Mouse (Mus musculus) left cerebral cortex, postnatal 10 days (tissue): ENCODE measurements at regions not wholly inside any gene's neighbourhood (a gene's known extent, or its start where the extent isn't known, plus 50 kb on each side); places are given as distances from the start of the nearest gene placed in this dataset.

Source experiments
- DNase-seq, 2 experiments: peaks; one replicate each; pipeline ENCODE4 v3.0.0; 2021 to 2022; ENCODE audit warnings: low spot score in 2 of 2, mixed read lengths in 1 of 2; ENCODE audit errors: extremely low spot score in 1 of 2
- intact Hi-C: fragments of 180-260 bp; cut with DNase I; formaldehyde crosslinking; loops from one replicate; pipeline ENCODE4 v1.15.1; 2025

DNA sequence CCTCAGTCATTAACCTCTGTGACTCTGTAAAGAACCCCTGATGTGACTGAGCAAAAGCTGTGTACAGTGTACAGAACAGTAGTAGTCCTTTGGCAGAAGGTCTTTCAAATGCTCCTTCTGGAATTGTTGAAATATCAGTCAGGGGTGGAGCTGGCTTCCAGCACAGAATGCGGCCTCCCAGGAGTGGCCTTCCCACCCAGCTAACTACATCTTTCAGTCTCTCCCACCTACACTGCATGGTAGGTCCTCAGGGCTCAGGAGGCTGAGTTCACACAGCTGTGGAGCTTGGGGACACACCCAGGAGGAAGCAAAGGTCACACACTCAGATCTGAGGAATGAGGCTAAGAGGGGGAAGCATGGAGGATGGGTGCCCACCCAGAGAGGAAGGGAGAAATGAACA, 495.3 kb downstream of the Ccdc171 start:
- no peak for DNase-seq
- intact Hi-C loops: no loop called here

DNA sequence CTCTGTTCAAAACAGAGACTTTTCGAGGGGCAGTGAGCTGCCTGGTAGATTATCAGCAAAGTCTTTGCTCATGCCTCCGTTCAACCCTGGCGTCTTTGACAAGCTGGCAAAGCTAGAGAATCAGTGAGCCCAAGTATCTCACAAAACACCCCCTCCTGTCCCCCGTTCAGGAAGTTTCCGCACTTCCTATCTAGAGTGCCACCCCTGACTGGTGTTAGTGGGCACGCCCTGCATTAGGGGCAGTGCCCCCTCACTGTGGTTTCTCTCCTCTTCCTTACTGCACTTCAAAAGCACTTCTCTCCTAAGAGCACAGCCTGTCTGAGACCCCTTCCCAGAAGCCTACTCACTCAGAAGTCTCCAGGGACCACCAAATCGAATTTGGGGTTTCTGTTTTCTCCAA, 497.0 kb downstream of the Ccdc171 start:
- DNase-seq: no peak
- intact Hi-C loops: no loop called here

DNA sequence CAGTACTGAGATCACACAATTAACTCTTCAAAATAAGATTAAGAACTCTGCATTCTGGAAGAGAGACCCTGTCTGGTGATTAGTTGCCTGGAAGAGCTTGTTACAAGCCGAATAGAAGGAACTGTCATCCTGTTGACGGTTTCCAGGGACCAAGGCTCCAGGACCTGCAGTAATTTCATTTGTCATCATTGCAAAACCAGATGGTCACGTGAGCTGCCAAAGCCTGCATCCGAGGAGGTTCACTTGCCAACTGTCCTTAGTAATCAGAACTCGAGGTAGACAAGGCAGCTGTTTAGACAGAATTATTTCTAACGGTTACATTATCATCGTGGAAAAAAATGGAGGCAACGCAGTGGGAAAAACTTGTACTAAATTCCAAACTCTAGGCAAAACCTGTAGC, 500.8 kb downstream of the Ccdc171 start:
- intact Hi-C loops: no loop called here
- no peak for DNase-seq

DNA sequence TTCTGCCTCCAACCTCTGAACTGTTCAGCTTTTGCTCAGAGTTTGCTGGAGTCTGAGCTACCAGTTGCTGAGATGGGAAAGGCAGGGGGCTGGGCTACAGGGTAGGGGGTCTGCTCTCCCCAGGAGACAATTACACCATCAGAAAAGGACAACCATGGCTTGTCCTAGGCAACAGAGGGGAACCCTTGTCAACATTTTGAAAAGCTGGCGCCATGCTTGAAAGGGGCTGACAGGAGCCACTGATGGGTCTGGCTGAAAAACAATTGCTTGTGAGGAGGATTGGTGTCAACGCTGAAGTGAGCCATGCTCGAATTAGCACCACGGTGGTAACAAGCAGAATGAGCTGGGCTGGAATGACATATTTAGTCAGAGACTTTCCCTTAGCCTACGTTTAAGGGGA, 502.8 kb downstream of the Ccdc171 start:
- intact Hi-C loops: no loop called here
- no peak for DNase-seq

DNA sequence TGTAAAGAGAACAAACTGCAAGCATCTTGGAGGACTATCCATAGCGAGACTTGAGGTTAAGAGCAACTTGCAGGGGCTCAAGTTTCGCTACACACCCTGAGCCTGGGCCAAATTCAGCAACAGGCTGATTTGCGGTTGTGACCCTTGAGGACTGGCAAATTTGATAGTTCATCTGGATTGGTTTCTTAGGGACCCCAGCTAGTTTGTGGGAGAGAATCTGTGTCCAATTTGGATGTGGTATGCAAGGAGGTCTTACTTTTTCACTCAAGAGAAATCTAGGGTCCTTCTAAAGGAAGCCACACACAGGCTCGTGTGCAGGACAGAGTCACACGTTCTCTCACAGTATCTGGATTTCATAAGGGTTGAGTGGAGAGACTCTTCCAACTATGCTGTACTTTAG, 505.6 kb downstream of the Ccdc171 start:
- intact Hi-C loops: no loop called here
- DNase-seq: no peak

DNA sequence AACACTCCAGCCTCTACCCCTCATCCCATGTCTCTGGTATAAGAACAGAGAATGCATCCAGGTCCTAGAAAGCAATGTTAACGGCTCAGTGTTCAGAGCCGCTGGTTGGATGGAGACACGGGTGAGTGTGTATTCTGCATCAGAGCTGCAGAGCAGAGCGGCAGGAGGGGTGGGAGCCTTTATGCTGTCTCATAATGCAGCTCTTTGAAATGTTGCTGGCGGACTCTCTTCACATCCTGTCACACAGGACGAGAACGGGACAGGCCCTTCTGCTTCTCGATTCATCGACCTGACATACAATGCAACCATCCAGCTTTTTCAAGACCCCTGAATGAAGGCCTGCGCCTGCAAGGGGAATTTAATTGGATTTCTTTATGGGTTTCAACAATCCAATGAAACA, 507.2 kb downstream of the Ccdc171 start:
- DNase-seq: no peak
- intact Hi-C loops: no loop called here

DNA sequence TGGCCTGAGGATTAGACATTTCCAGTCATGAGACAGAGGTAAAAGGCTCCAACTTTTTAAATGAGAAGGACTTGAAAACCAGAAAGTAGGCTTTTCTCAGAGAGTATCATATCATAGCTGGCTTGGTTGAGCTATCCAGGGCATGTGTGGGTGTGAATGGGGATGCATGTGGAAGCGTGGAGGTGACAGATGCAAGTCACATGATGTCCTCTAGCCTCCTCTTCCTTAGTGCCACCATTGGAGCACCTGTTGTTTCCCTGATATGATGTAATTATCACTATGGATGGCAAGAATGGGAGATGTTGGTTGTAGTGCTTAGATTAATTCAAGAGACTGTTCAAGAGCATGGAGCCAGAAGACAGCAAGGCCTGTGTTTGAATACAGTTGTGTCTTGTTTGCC, 510.0 kb downstream of the Ccdc171 start:
- DNase-seq: no peak

DNA sequence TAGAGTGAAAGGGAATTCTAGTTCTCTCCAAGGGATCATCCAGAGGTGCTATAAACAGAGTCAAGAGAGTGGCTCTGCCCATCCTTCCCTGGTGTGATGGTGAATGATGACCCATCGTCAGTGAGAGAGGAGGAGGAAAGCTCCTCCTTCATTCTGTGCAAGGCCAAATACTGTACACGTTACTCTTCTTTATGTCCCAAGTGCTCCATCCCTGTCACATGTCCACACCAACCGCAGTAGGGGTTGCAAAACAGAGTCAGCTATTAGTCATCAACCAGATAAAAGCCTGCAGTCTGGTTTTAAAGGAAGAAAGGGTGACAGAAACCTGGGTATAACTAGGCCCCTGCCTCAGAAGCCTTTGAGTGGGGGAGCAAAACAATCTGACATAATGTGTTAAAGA, 512.2 kb downstream of the Ccdc171 start:
- no peak for DNase-seq
- intact Hi-C loops: no loop called here

More for the DNA sequence above, 510.0 kb downstream of the Ccdc171 start:
- intact Hi-C loops: no loop called here

DNA sequence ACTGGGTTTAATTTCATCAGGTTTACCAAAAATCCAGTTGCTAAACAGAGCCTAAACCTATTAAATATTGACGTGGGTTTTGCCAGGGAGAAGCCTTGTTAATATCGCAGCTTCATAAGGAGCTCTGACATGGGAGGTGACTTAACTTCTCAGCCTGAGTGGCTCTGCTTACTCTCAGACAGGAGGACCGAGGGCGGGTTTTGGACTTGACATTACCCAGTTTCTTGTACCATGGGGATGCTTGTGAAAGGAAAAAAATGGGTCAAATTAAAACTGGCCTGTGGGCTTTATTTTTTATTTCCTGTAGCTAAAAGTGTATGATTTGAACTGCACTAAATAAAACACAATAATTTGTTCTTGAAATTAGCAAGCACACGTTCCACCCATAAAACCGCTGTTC, 524.9 kb downstream of the Ccdc171 start:
- intact Hi-C loops: no loop called here

DNA sequence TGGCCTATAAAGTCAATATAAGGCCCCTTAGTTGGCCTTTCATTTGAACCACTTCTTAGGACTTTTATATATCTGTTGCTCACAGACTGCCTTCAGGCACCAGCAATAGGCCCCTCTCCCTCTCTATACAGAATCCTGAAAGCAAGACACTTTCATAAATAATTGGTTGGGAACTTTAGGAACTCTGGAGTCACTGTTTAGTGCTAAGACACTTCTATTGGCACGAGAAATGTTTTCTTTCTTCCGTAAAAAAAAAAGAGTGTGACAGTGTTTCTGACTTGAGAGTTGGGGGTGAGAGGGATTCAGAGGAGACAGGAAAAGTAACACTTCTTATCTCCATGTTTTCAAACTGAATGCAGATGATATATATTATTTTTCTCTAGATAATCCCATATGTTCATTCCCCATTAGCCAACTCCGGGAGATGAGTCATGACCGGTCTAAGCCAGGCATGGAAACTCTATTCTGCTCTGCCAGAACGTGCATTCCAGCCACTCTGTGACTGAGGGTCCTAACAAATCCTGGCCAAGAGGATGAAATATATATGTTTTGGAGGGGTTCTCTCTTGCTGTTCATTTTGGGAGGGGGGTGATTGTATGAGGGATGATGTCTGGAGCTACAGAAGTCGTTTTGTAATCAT, 531.6 kb downstream of the Ccdc171 start:
- intact Hi-C loops: no loop called here

More for the DNA sequence above, 524.9 kb downstream of the Ccdc171 start:
- no peak for DNase-seq

DNA sequence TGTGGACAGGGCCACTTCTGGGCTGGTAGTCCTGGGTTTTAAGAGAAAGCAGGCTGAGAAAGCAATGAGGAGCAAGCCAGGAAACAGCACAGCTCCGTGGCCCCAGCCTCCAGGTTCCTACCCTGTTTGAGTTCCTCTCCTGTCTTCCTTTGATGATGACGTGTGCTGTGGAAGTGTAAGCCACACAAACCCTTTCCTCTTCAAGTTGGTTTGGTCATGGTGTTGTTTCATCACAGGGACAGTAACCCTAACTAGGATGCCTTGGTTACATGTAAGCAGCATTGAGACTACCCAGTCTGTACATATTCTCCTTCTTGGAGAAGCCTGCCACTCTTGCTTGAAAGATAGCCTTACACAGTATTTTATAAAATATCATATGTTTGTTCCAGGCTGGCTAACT, 534.8 kb downstream of the Ccdc171 start:
- intact Hi-C loops: loop anchor here (10.0 kb wide), 2 partner anchors 265 to 595 kb away; no protein-coding TSS in a partner anchor
- no peak for DNase-seq

More for the DNA sequence above, 531.6 kb downstream of the Ccdc171 start:
- DNase-seq: no peak

DNA sequence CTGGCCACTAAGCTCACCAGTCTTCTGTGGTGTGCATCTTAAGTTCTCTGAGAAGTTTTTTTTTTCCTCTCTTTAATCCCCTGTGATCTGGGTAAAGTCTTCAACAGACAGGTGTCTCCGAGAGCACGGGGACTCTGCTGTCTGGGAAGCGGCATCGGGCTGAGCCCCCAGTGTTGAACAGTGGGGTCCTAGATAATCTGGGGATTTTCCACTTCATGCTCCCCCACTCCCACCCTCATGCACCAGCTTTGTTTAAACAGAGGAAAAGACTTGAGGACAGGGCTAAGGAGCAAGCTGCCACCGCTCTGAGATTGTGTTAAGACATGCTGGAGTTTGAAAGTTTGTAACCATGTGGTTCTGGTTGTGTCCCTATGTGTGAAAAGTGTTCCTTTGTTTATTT, 538.4 kb downstream of the Ccdc171 start:
- DNase-seq: no peak
- intact Hi-C loops: loop anchor here (10.0 kb wide), 2 partner anchors 269 to 591 kb away; no protein-coding TSS in a partner anchor

DNA sequence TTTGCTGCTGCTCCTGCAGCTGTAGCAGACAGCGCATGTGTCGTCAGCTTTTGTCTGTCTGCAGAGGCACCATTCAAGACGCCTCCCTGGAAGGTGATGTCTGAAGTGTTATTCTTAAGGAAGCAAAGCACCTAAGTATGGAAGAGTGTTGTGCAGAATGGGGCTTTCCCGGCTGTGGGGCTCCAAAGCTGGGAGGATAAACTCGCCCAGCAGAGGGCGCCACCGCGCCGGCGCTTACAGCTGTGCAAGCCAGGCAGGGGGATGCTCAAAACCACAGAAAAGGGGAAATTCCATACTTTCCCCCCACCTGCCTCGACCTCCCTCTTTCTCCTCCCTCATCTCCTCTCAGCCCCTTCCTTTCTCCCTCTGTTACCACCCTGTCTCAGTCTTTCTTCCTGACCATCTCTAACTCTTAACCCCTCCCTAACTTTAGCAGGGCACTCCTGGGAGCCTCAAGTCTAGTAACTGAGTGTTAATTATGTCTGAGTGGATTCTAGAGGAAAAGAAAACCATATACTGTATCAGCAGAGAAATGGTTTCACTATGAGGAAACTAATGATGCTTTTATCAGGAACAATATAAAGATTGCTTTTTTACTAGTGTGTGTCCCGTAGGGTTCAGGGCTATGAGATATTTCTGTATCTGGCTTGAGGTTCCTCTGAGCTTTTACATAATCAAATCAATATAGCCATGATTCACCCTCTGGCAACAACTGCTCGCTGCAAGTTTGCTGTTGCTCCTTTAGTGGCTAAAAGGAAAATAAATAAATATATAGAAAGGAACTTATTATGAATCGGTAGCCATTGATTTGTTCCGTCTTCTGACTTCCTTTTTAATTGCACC, 539.5 kb downstream of the Ccdc171 start:
- DNase-seq: peak; percentile 45 to 85
- intact Hi-C loops: loop anchor here (10.0 kb wide), 2 partner anchors 270 to 590 kb away; no protein-coding TSS in a partner anchor

DNA sequence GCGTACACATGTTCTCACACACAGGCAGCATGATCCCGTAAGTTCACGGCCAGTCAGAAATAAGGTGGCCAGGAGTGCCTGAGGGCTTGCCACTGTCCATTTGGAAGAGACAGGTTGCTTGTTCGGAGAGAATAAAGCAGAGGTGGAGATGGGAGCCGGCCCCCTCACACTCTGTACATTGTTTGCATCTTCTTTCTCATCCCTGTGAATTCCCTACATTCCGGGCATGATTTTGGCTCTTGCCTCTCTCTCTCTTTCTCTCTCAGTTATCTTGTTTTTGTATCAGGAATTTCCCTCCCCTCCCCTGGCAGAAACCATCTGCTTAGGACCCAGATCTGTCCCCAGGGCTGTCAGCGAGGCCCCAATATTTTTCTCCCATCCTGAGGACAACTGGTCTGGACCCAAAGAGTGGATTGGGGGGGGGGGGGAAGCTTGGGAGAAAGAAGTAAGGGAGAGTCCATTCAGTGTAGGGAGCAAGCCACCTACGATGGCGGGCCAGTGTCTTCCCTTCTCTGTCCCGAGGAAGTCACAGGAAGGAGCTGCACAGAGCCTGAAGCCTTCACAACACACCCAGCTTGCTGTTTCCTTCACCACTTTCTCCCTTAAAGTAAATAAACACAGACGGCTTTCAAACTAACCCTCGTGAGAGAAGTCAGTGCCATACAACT, 540.2 kb downstream of the Ccdc171 start:
- DNase-seq: no peak
- intact Hi-C loops: loop anchor here (10.0 kb wide), 2 partner anchors 271 to 589 kb away; no protein-coding TSS in a partner anchor

DNA sequence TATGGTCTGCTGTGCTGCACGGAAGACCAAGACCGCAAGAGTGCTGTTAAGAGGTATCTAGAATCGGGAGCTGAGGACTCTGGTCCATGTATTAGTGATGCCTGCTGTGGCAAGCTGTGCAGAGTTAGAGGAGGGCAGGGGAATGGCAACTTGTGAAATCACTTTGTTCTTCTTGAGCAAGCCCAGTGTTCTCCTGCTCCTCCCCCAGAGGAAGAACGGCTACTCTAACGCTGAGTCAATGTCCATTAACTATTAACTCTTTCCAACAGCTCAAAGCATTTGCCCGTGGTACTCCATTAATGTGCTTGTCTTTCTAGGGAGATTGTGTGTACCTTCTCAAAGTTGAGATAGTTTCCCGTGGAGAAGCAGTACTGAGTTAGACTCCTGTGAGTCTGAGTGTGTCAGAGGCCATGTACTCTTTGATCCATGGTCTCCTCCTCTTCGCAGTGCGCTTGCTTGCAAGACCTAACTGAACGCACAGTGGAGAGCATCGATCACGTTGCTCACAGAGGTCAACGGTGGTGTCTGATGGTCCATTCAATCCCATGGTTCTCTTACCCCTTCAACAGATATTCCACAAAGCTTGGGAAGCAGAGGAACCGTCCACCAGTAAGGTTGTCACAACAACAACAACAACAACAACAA, 542.7 kb downstream of the Ccdc171 start:
- DNase-seq: no peak
- intact Hi-C loops: loop anchor here (10.0 kb wide), 2 partner anchors 273 to 587 kb away; no protein-coding TSS in a partner anchor

DNA sequence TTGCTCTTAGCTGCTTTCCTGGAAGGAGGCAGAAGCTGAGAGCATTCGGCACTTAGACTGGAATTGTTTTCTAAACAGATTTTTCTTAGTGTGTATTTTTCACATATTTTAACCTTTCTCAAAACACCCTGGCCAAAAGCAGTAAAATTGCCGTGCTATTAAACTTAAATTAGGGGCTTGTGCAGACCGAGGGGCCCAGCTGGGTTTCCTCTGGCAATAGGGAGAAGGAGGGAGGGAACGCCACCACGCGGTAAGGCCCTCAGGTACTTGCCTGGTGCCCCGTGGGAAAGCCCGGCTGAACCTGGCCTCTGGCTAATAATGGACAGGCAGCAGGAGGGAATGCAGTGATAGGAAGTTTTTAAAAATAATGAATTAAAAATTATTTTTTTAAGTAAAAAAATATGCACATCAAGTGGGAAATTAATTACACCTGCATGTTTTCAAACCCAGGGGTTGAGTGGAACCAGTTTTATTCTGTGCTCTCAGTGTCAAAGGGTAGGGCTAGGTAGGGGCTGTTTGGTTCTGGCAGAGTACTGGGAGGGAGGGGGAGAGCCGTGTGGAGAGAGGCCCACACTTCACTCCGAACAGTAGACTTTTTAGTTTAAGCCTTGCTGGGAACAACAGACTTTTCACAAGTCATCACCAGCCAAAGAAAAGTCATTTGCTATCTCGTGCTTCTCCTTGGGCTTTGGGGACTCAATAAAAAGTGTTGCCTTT, 543.8 kb downstream of the Ccdc171 start:
- DNase-seq: no peak
- intact Hi-C loops: loop anchor here (10.0 kb wide), 2 partner anchors 274 to 586 kb away; no protein-coding TSS in a partner anchor

DNA sequence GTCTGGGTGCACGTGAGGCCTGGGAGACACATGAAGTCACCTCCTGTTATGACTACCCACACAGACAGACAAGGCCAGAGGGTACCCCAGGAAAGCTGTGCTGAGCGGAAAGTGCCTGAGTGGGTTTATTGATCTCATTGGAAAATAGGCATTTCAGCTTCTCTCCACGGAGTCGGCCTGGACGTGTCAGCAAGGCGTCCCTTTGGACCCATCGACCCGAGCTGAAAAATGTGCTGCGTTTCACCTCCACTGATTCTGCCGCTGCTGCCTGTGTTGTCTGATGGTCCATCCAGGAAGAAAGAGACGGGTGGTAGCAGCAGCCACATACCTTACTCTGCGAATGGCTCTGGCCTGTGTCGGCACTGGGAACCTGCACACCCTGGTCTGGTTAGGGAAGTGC, 544.3 kb downstream of the Ccdc171 start:
- DNase-seq: no peak
- intact Hi-C loops: loop anchor here (10.0 kb wide), 2 partner anchors 275 to 585 kb away; no protein-coding TSS in a partner anchor

DNA sequence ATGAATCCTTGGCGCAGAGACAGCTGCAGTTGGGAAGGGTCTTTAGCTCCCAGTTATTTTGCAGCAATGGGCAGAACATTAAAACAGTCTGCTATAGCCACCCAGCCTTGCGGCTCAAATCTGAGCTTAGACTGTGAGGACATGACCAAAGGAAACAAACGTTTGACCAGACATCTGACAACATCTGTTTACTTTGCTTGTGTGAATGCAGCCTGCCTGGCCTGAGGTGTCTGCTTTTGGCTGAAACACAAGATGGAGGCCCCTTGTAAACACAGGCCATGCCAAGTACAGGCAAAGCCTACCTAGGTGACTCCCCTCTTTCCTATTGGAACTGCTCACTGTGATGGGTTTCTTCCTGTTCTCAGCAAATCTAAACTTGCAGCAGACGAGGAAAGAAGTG, 544.7 kb downstream of the Ccdc171 start:
- no peak for DNase-seq
- intact Hi-C loops: no loop called here
